Mouse (Mus musculus) heart, embryonic 11.5 days (tissue): ENCODE results near the gene Mia. TPM values are rescaled to one million over a fixed set of nuclear protein-coding genes. Genes with fewer than 3 reads are reported as not detected.

Experiments
- ATAC-seq: fragments of 200-750 bp; cut with Nextera tagmentation; replicated peaks from 2 replicates; pipeline ENCODE4 v1.8.0; 2017; ENCODE audit warnings: moderate library complexity; ENCODE audit not compliant: insufficient number of reproducible peaks, low FRiP score, low TSS enrichment
- H3K27ac ChIP-seq: fragments of 300-500 bp; sonication (generic); 2 replicates; pipeline ENCODE4 v1.5.1; 2014; ENCODE audit warnings: mild to moderate bottlenecking, low read depth, low read length
- H3K27me3 ChIP-seq: fragments of 300-500 bp; sonication (generic); 2 replicates; pipeline ENCODE4 v1.6.1; 2014; ENCODE audit warnings: mild to moderate bottlenecking, low read length, mixed read lengths; ENCODE audit not compliant: control insufficient read depth, insufficient read depth
- H3K36me3 ChIP-seq: fragments of 300-500 bp; sonication (generic); 2 replicates; pipeline ENCODE4 v1.6.1; 2014; ENCODE audit warnings: mild to moderate bottlenecking, low read length, moderate library complexity, mixed read lengths; ENCODE audit not compliant: control insufficient read depth, insufficient read depth
- H3K4me1 ChIP-seq: fragments of 300-500 bp; sonication (generic); 2 replicates; pipeline ENCODE4 v1.6.1; 2014; ENCODE audit warnings: low read length; ENCODE audit not compliant: control insufficient read depth, insufficient read depth
- H3K4me2 ChIP-seq: fragments of 300-500 bp; sonication (generic); 2 replicates; pipeline ENCODE4 v1.6.1; 2014; ENCODE audit warnings: mild to moderate bottlenecking, moderate library complexity
- H3K4me3 ChIP-seq: fragments of 300-500 bp; sonication (generic); 2 replicates; pipeline ENCODE4 v1.5.1; 2014; ENCODE audit warnings: low read depth, low read length
- H3K9ac ChIP-seq: fragments of 300-500 bp; sonication (generic); 2 replicates; pipeline ENCODE4 v1.6.1; 2014; ENCODE audit warnings: mild to moderate bottlenecking, low read depth, low read length, moderate library complexity
- H3K9me3 ChIP-seq: fragments of 300-500 bp; sonication (generic); replicated peaks from 2 replicates; pipeline ENCODE4 v1.6.1; 2016; ENCODE audit warnings: low read length; ENCODE audit not compliant: control insufficient read depth
- WGBS: fragments of 180-500 bp; shearing (Covaris S2); extraction: QIAGEN DNeasy Blood & Tissue Kit; methylation state at CpG from one replicate; pipeline ENCODE4 v1.1.7; 2014; ENCODE audit not compliant: insufficient replicate concordance; 5-methylcytosine and 5-hydroxymethylcytosine counted together
- polyA plus RNA-seq: library from polyadenylated mRNA; unstranded; fragments of >200 nt; fragmentation: Nextera tagmentation; extraction: Ambion mirVana; gene quantifications from 2 replicates; pipeline ENCODE4 v1.2.1, GENCODE M21; 2014

The Mia gene
- polyA plus RNA-seq, 1 experiment from 2014 or later, result 0.34 TPM

DNA sequence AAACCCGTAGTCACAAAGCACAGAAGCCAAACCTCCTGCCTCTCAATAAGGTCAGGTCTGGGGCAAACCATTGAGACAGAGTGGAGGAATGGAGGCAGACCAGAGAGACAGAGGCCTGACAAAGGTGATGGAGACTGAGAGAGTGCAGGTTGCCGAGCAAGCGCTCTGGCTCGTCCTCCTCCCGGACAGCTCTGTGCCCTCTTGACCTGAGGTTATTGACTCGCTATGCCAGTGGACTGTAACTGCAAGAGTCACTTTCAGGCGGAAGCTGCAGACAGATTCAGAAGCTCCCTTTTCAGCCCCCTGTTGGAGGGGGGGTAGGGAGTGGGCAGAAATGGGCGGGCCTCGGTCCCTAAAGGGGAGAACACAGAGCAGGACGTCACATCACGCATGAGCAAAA, 39.0 kb upstream of the Mia start:
- 83% methylated on average over 11 of the region's 11 CpGs for WGBS
- no peak overlapping the region for H3K4me2 ChIP-seq
- no peak overlapping the region for H3K9ac ChIP-seq
- no peaks in the 10 kb centered on the region for H3K9me3 ChIP-seq
- H3K27me3 ChIP-seq, result no peaks in the 10 kb centered on the region
- H3K36me3 ChIP-seq, result no peaks in the 10 kb centered on the region; the same call in none of the 2 replicates
- 0 out of 2 replicates have a peak, but pooled peaks cover 4% of the 10 kb centered on the region for H3K4me1 ChIP-seq
- ATAC-seq, result no peak
- H3K4me3 ChIP-seq, result no peak overlapping the region
- H3K27ac ChIP-seq, result no peak overlapping the region

DNA sequence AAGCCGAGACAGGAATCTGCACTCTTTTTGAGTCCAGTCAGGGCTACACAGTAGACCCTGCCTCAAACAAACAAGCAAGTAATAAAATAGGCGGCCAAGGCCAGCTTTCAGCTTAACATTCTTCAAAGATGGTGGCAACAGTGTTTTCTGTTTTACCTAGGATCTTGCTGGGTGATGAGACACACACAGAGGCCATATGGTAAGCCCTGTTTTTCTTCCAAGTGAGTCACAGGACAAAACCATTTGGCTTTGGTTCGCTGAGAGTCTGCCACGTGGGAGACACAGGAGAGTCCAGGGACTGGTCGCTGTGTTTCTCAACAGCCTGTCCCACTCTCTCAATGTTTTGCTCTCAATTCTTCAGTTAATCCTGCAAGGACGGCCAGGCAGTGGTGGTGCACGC, 37.6 kb upstream of the Mia start:
- Histone ChIP-seq H3K27ac (no peak overlapping the region), H3K4me1 (no peaks in the 10 kb centered on the region), H3K4me2 (no peak overlapping the region), H3K27me3 (no peaks in the 10 kb centered on the region), H3K4me3 (no peak overlapping the region), H3K9ac (no peak overlapping the region), H3K36me3 (peaks cover 4% of the 10 kb centered on the region; the same call in 1 of the 2 replicates), H3K9me3 (no peaks in the 10 kb centered on the region)
- 79% methylated on average over 7 of the region's 7 CpGs for WGBS
- ATAC-seq, result no peak

DNA sequence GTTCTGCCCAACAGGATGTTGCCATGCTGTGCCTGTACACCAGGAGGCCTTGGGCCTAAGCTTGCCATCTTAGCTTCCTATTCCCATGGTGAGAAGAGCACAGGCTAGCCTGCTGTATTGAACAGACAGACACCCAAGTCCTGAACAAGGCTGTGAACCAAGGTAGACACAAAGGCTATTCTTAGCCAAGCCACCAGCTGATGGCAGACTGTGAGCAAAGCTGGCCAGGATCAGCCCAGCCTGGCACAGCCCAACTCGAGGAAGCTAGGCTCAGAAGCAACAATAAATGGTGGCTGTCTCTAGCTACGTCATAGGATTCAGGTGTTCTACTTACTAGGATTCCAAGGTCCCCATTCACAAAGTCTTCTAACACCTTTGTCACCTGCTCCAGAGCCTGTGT, 31.7 kb upstream of the Mia start:
- 80% methylated on average over 2 of the region's 2 CpGs for WGBS
- no peaks in the 10 kb centered on the region for H3K9me3 ChIP-seq
- H3K27me3 ChIP-seq, result no peaks in the 10 kb centered on the region
- no peak overlapping the region for H3K9ac ChIP-seq
- H3K36me3 ChIP-seq, result peaks cover 20% of the 10 kb centered on the region
- H3K4me2 ChIP-seq, result no peak overlapping the region
- H3K4me3 ChIP-seq, result no peak overlapping the region
- H3K27ac ChIP-seq, result no peak overlapping the region
- no peaks in the 10 kb centered on the region for H3K4me1 ChIP-seq
- no peak for ATAC-seq

DNA sequence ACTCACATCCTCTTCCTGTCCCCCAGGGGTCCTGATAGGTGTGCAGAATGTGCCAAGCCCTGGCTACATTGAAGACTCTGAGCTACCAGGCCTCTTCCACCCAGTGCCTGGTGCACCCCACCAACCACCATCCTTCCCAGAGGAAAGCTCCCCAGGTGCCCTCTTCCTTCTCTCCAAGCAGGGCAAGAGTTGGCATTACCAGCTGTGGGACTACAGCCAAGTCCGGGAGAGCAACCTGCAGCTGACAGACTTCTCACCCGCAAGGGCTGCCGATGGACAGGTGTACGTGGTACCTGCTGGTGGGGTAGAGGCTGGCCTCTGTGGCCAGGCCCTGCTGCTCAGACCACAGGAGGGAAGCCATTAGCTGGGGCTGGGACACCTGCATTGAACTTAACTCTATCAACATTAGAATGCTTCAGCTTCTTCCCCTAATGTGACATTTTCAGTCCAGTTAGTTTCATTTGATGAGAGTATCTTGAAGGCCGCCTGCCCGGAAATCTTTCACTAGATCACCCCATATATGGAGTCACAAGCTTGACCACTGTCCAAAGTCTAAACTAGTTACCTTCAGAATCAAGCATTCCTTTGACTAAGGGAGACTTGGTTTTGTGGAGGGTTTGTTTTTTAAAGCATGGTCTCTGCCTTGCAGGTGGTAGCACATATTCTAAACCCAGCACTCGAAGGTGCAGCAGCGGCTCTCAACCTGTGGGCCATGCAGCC, 22.9 kb upstream of the Mia start:
- no peak overlapping the region for H3K9ac ChIP-seq
- no peaks in the 10 kb centered on the region for H3K9me3 ChIP-seq
- no peak for ATAC-seq
- H3K4me1 ChIP-seq, result no peaks in the 10 kb centered on the region
- no peaks in the 10 kb centered on the region for H3K27me3 ChIP-seq
- H3K27ac ChIP-seq, result no peak overlapping the region
- H3K4me3 ChIP-seq, result no peak overlapping the region
- WGBS, result 95% methylated on average over 8 of the region's 8 CpGs
- H3K4me2 ChIP-seq, result no peak overlapping the region
- peaks cover 9% of the 10 kb centered on the region; the same call in 1 of the 2 replicates for H3K36me3 ChIP-seq

DNA sequence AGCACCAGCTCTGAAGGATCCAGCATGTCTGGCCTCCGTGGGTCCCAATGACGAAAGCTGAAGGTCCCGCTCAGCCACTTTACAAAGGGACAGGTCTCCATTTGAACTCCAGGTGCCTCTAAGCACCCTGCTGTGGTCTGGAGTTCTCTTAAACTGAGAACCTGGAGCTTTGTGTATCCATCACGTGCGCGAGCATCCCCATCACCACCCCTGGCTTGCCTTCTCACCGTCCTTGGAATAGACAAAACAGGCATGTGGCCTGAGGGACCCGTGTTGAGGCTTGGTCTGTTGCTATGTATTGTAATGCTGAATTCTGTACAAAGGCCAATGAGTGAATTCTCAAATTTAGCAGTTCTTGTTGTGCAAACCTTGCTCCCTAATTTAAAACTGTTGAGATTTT, 17.8 kb upstream of the Mia start:
- no peaks in the 10 kb centered on the region for H3K9me3 ChIP-seq
- no peak overlapping the region for H3K4me3 ChIP-seq
- no peak overlapping the region for H3K4me2 ChIP-seq
- H3K9ac ChIP-seq, result no peak overlapping the region
- no peak overlapping the region for H3K27ac ChIP-seq
- WGBS, result 93% methylated on average over 8 of the region's 8 CpGs
- H3K27me3 ChIP-seq, result no peaks in the 10 kb centered on the region
- H3K4me1 ChIP-seq, result peaks cover 7% of the 10 kb centered on the region
- ATAC-seq, result no peak
- peaks cover 9% of the 10 kb centered on the region; the same call in 1 of the 2 replicates for H3K36me3 ChIP-seq

DNA sequence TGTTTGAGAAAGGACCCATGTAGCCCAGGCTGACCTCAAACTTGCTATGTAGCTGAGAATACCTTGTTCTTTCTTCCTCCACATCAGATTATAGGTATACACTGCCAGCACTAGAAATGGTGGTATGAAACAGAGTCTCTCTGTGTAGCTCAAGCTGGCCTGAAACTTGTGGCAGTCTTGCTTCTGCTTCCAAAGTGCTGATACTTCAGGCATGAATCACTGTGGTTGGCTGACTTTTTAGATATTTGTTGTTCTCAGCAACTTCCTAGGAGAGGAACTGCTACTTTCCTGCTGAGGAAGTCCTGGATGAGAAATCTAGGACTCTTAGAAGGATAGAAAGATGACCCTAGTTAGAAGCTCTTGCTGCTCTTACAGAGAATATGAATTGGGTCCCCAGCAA, 17.4 kb upstream of the Mia start:
- Histone ChIP-seq H3K4me3 (no peak overlapping the region), H3K4me1 (peaks cover 8% of the 10 kb centered on the region), H3K9ac (no peak overlapping the region), H3K36me3 (peaks cover 12% of the 10 kb centered on the region), H3K4me2 (no peak overlapping the region), H3K9me3 (no peaks in the 10 kb centered on the region), H3K27ac (no peak overlapping the region), H3K27me3 (no peaks in the 10 kb centered on the region)
- no peak for ATAC-seq

DNA sequence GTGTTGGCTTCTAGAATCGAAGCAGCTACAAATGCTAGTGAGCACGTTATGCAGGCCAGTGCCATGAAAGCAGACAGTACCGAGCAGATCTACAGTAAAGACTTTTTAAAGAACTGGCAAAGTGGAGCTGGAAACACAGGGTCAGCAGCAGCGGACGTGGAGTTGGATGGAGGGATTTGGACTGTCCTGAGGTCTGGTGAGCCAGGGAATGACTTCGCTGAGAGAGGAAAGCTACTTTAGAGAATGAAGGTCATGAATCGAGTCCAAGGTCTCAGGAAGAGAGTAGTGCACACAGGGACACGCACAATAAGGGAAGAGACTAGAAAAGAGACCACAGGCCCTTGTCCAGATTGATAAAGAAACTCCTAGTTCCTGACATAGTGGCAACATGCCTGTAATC, 16.7 kb upstream of the Mia start:
- WGBS, result 88% methylated on average over 8 of the region's 8 CpGs
- no peak for ATAC-seq
- peaks cover 11% of the 10 kb centered on the region for H3K36me3 ChIP-seq
- no peak overlapping the region for H3K4me3 ChIP-seq
- H3K9ac ChIP-seq, result no peak overlapping the region
- no peak overlapping the region for H3K27ac ChIP-seq
- H3K4me1 ChIP-seq, result peaks cover 8% of the 10 kb centered on the region
- no peaks in the 10 kb centered on the region for H3K9me3 ChIP-seq
- no peaks in the 10 kb centered on the region for H3K27me3 ChIP-seq
- H3K4me2 ChIP-seq, result no peak overlapping the region

DNA sequence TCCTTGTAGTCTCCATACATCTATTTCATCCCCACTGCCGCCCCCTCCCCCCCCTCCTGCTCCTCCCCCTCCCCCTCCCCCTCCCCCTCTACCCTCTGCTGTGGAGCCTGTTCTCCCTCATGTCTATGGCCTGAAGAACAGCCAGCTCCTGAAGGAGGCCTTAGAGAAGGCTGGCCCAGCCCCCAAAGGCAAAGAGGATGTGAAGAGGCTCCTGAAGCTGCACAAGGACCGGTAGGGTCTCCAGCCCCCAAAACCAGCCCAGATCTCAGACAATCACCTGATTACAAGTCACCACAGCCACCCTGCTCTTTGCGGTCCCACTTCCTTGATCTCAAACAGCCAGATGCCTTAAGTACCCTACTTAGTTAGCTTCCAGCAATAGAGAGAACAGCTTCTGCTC, 16.2 kb upstream of the Mia start:
- H3K4me3 ChIP-seq, result no peak overlapping the region
- ATAC-seq, result no peak
- no peak overlapping the region for H3K27ac ChIP-seq
- no peak overlapping the region for H3K9ac ChIP-seq
- H3K27me3 ChIP-seq, result no peaks in the 10 kb centered on the region
- WGBS, result 78% methylated on average over 3 of the region's 3 CpGs
- H3K9me3 ChIP-seq, result no peaks in the 10 kb centered on the region
- peaks cover 12% of the 10 kb centered on the region for H3K36me3 ChIP-seq
- H3K4me1 ChIP-seq, result peaks cover 8% of the 10 kb centered on the region
- H3K4me2 ChIP-seq, result no peak overlapping the region
